Mouse (Mus musculus): ENCODE results near the gene Zfp617.
"Not testable (repeated sequence)": the region's sequence is repeated elsewhere in the genome, so short reads cannot be mapped to it uniquely, and the experiment has no call there.

The Zfp617 gene

GRCm38 (mm10) chr8:71952961-71953700 is 44.7 kb downstream of the Zfp617 start:
- DNase-seq, result not testable (repeated sequence)

GRCm38 (mm10) chr8:71954666-71955065 is 46.2 kb downstream of the Zfp617 start:
- DNase-seq, result no peak

GRCm38 (mm10) chr8:71960483-71960882 is 52.0 kb downstream of the Zfp617 start:
- no peak for DNase-seq

- no peak for DNase-seq
Observed at GRCm38 (mm10) chr8:71961796-71962195, 53.4 kb downstream of the Zfp617 start.

- DNase-seq, result no peak
Observed at GRCm38 (mm10) chr8:71964051-71964450, 55.6 kb downstream of the Zfp617 start.

GRCm38 (mm10) chr8:71965166-71965565 is 56.7 kb downstream of the Zfp617 start:
- DNase-seq, result no peak

- peak in 1 of 2 experiments; percentile 22 for DNase-seq
Observed at GRCm38 (mm10) chr8:71966411-71966810, 58.0 kb downstream of the Zfp617 start.

GRCm38 (mm10) chr8:71967261-71967660 is 58.8 kb downstream of the Zfp617 start:
- no peak for DNase-seq

- no peak for DNase-seq
Observed at GRCm38 (mm10) chr8:71968100-71968499, 59.7 kb downstream of the Zfp617 start.

- DNase-seq, result no peak
Observed at GRCm38 (mm10) chr8:71968636-71969035, 60.2 kb downstream of the Zfp617 start.

- DNase-seq, result no peak
Observed at GRCm38 (mm10) chr8:71971945-71972344, 63.5 kb downstream of the Zfp617 start.

GRCm38 (mm10) chr8:71974211-71974610 is 65.8 kb downstream of the Zfp617 start:
- DNase-seq, result no peak

GRCm38 (mm10) chr8:71981032-71981431 is 72.6 kb downstream of the Zfp617 start:
- peak; percentile 29 to 30 for DNase-seq

- DNase-seq, result no peak
Observed at GRCm38 (mm10) chr8:71981456-71981855, 73.0 kb downstream of the Zfp617 start.

Data from B cell, adult 2 months (primary cell).